Mouse (Mus musculus): Measurements from ENCODE around the gene Dtx3. TPM values are rescaled to one million over a fixed set of nuclear protein-coding genes. Genes with fewer than 3 reads are reported as not detected.

Gene Dtx3
- total RNA-seq, 2 experiments from 2014 or later: 26.3 to 28.6 TPM

GRCm38 (mm10) chr10:127147135-127147534, 48.4 kb downstream of the Dtx3 start:
- DNase-seq (ENCODE audit: low spot score): no peak
- intact Hi-C loops (cut with DNase I): no loop called here

- no peak for DNase-seq (ENCODE audit: low spot score)
- intact Hi-C loops (cut with DNase I): no loop called here
Observed at GRCm38 (mm10) chr10:127145303-127145702, 50.2 kb downstream of the Dtx3 start.

GRCm38 (mm10) chr10:127144536-127144935, 51.0 kb downstream of the Dtx3 start:
- intact Hi-C loops (cut with DNase I): no loop called here
- no peak for DNase-seq (ENCODE audit: low spot score)

GRCm38 (mm10) chr10:127143228-127143627, 52.3 kb downstream of the Dtx3 start:
- intact Hi-C loops (cut with DNase I): no loop called here
- DNase-seq (ENCODE audit: low spot score): no peak

- intact Hi-C loops (cut with DNase I): no loop called here
- no peak for DNase-seq (ENCODE audit: low spot score)
Observed at GRCm38 (mm10) chr10:127141500-127141899, 54.0 kb downstream of the Dtx3 start.

GRCm38 (mm10) chr10:127140971-127141370, 54.6 kb downstream of the Dtx3 start:
- DNase-seq (ENCODE audit: low spot score): no peak
- intact Hi-C loops (cut with DNase I): no loop called here

Other genes with a start within 250 kb of the Dtx3 start
- gene Ctdsp2, start 217.0 kb downstream of the Dtx3 start, total RNA-seq (2021): 100 to 1,000 TPM; 104 to 110 TPM
- gene Avil, start 195.0 kb downstream of the Dtx3 start, total RNA-seq (2021): under 1 TPM; 0.14 to 0.39 TPM
- gene Tsfm, start 164.9 kb downstream of the Dtx3 start, total RNA-seq (2021): 10 to 100 TPM; 66.1 to 67.4 TPM
- gene Mettl1, start 154.3 kb downstream of the Dtx3 start, total RNA-seq (2021): 1 to 10 TPM; 6.1 to 6.9 TPM
- gene Eef1akmt3, start 154.2 kb downstream of the Dtx3 start, total RNA-seq (2021): under 1 TPM in 1 of 2 experiments, not detected in 1; 0.11 TPM
- gene Cyp27b1, start 147.5 kb downstream of the Dtx3 start, total RNA-seq (2021): under 1 TPM in 1 of 2 experiments, not detected in 1; 0.14 TPM
- 1 to 10 TPM; 2.3 to 2.5 TPM for gene March9, start 135.5 kb downstream of the Dtx3 start, total RNA-seq (2021)
- gene Cdk4, start 132.2 kb downstream of the Dtx3 start, total RNA-seq (2021): 10 to 100 TPM; 76.1 to 83.3 TPM
- gene Tspan31, start 125.5 kb downstream of the Dtx3 start, total RNA-seq (2021): 10 to 100 TPM; 43.4 to 47.4 TPM
- 1 to 10 TPM; 5.9 to 7.3 TPM for gene Agap2, start 120.4 kb downstream of the Dtx3 start, total RNA-seq (2021)
- gene Os9, start 74.6 kb downstream of the Dtx3 start, total RNA-seq (2021): 10 to 100 TPM; 25.0 to 25.1 TPM
- 1 to 10 TPM; 1.5 to 1.6 TPM for gene B4galnt1, start 30.5 kb downstream of the Dtx3 start, total RNA-seq (2021)
- gene Slc26a10, start 15.1 kb downstream of the Dtx3 start, total RNA-seq (2021): 10 to 100 TPM; 18.2 to 29.2 TPM
- 10 to 100 TPM; 10.9 to 12.7 TPM for gene Arhgef25, start 5.6 kb downstream of the Dtx3 start, total RNA-seq (2021)
- gene Pip4k2c, start 15.9 kb upstream of the Dtx3 start, total RNA-seq (2021): 10 to 100 TPM; 23.3 to 24.6 TPM
- gene Kif5a, start 67.6 kb upstream of the Dtx3 start, total RNA-seq (2021): under 1 TPM; 0.45 to 0.49 TPM
- gene Dctn2, start 70.6 kb upstream of the Dtx3 start, total RNA-seq (2021): 100 to 1,000 TPM; 136 to 142 TPM
- gene Mbd6, start 93.3 kb upstream of the Dtx3 start, total RNA-seq (2021): 10 to 100 TPM; 20.9 to 21.4 TPM
- 10 to 100 TPM; 37.9 to 38.9 TPM for gene Mars, start 116.1 kb upstream of the Dtx3 start, total RNA-seq (2021)
- gene Arhgap9, start 126.2 kb upstream of the Dtx3 start, total RNA-seq (2021): 1 to 10 TPM; 3.0 to 3.4 TPM
- 1 to 10 TPM in 1 of 2 experiments, under 1 TPM in 1; 0.89 to 1.1 TPM for gene Gli1, start 146.2 kb upstream of the Dtx3 start, total RNA-seq (2021)
- gene Inhbe, start 158.7 kb upstream of the Dtx3 start, total RNA-seq (2021): not detected
- gene Inhbc, start 174.7 kb upstream of the Dtx3 start, total RNA-seq (2021): not detected
- 100 to 1,000 TPM; 145 to 159 TPM for gene R3hdm2, start 184.6 kb upstream of the Dtx3 start, total RNA-seq (2021)